Mouse (Mus musculus) cortical plate, adult 2 months (tissue): ENCODE data around the gene Hspg2.

Experiments used
- CTCF ChIP-seq: fragments of 200-500 bp; IDR thresholded peaks from 2 replicates; pipeline ENCODE4 v1.5.1; 2011; ENCODE audit warnings: mild to moderate bottlenecking, control low read depth, low read length; ENCODE audit not compliant: insufficient read depth; ENCODE audit errors: extremely low read depth
- POLR2A ChIP-seq: fragments of 200-500 bp; IDR thresholded peaks from 2 replicates; pipeline ENCODE4 v1.6.1; 2011; ENCODE audit warnings: mild to moderate bottlenecking, low read length, control low read depth; ENCODE audit not compliant: insufficient read depth; ENCODE audit errors: extremely low read depth

DNA sequence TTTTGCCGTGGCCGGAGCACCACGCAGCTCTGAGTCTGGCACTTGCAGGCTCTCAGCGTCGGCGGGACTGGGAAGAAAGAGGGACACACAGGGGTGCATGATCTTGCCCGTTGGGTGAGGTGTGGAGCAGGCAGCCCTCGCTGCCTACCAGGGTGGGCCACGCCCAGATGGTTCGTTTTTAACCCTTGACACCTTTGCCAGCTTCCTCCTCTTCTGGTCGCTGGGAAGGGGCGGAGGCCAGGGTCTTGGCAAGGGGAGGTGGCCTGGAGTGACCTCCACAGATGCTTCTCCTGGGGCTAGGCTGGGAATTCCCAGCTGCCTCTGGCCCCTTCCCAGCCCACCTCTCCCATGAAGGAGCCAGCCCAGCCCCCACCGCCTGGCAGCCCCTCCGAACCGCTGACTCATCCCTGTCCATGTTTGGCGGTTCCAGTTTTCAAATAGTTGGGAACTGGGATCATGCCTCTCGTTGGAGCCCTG, 8.2 kb downstream of the Hspg2 start:
- TF ChIP-seq CTCF (no peak), POLR2A (no peak)
